Mouse (Mus musculus) stomach, postnatal 0 days (tissue): ENCODE measurements around the gene Olfr544.

ENCODE experiments used
- CTCF ChIP-seq: IDR thresholded peaks from 2 replicates; pipeline ENCODE4 v1.5.1; 2016; ENCODE audit warnings: antibody characterized with exemption, low read depth, mild to moderate bottlenecking, moderate library complexity
- EP300 ChIP-seq: optimal IDR thresholded peaks from 2 replicates; pipeline ENCODE3; 2016; ENCODE audit warnings: antibody characterized with exemption

- no peak for TF ChIP-seq CTCF
- TF ChIP-seq EP300: no peak
These were observed 6.5 kb downstream of the Olfr544 start, which contains the start of gene Olfr543 for GRCm38 (mm10) chr7:102481579-102481978.
